Mouse (Mus musculus): ENCODE measurements at regions not wholly inside any gene's neighbourhood (a gene's known extent, or its start where the extent isn't known, plus 50 kb on each side); places are given as distances from the start of the nearest gene placed in this dataset.

DNA sequence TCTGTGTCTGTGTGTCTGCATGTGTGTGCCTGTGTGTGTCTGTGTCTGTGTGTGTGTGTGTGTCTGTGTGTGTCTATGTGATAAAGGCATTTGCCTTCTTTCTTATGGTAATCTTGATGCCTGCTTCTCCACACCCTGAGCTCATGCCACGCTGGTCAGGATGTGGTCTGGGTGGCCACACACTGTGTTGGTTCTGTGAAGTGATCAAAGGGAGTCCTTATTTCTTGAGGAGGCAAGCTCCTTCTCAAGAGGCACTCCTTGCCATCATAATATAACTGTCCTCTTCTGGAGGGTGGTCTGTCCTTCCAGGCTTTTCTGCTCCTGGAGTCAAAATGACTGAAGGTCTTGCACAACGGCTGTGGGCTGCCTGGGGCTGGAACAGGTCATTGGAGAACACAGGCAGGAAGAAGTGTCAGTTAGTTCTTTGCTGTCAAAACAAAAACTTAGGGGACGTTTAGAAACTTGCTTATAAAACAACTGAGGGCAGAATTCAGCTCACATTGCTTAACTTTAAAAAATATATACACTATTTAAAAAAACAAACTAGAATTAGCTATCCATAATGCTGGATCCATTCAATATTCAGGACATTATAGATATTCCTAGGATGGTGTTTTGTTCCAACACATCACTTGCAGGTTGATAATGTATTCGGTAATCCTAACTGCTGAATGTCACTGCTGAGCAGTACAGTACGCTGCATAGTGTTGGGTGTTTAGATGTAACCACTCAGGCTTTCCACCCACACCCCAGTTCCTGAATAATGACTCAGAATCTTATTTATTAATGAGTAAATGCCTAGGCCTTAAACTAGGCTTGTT, 50.3 kb upstream of the Lta4h start:
- TF ChIP-seq CTCF (IDR thresholded peaks at IDR 0.05; ENCODE audit: low read depth) (no peak), EP300 (IDR thresholded peaks at IDR 0.05; ENCODE audit: low read depth) (no peak)
